Mouse (Mus musculus): Measurements from ENCODE around the gene Tmod4. TPM values are rescaled to one million over a fixed set of nuclear protein-coding genes. Genes with fewer than 3 reads are reported as not detected.

Gene Tmod4
- polyA plus RNA-seq, 1 experiment from 2014 or later, result 1.7 TPM

- WGBS, result 52% methylated on average over 11 of the region's 11 CpGs
- Histone ChIP-seq H3K9me3 (no peaks in the 10 kb centered on the region), H3K4me1 (peaks cover 38% of the 10 kb centered on the region), H3K27me3 (replicated peaks) (peaks cover 3% of the 10 kb centered on the region; the same call in 1 of the 2 replicates), H3K9ac (peak overlapping the region; percentile 64), H3K4me2 (peak overlapping the region; percentile 81), H3K36me3 (replicated peaks) (peaks cover 28% of the 10 kb centered on the region), H3K4me3 (peak overlapping the region; percentile 71), H3K27ac (peak overlapping the region; percentile 32)
- no peak for ATAC-seq (replicated peaks)
These were observed 39.4 kb downstream of the Tmod4 start for GRCm38 (mm10) chr3:95163419-95164255.

GRCm38 (mm10) chr3:95164256-95164550 lies 39.9 kb downstream of the Tmod4 start:
- peaks cover 8% of the 10 kb centered on the region for H3K27me3 ChIP-seq (replicated peaks)
- no peak for ATAC-seq (replicated peaks)
- H3K4me1 ChIP-seq, result peaks cover 38% of the 10 kb centered on the region
- WGBS, result 88% methylated on average over 3 of the region's 5 CpGs
- H3K4me3 ChIP-seq, result no peak overlapping the region
- no peak overlapping the region for H3K9ac ChIP-seq
- H3K36me3 ChIP-seq (replicated peaks), result peaks cover 33% of the 10 kb centered on the region
- peak overlapping the region; percentile 81; the same call in 1 of the 2 replicates for H3K4me2 ChIP-seq
- H3K9me3 ChIP-seq, result no peaks in the 10 kb centered on the region
- no peak overlapping the region for H3K27ac ChIP-seq

- no peak overlapping the region for H3K4me3 ChIP-seq
- no peak overlapping the region for H3K27ac ChIP-seq
- no peak overlapping the region for H3K4me2 ChIP-seq
- no peak overlapping the region for H3K9ac ChIP-seq
- H3K36me3 ChIP-seq (replicated peaks), result peaks cover 40% of the 10 kb centered on the region
- peaks cover 14% of the 10 kb centered on the region for H3K27me3 ChIP-seq (replicated peaks)
- ATAC-seq (replicated peaks), result no peak
- peaks cover 31% of the 10 kb centered on the region for H3K4me1 ChIP-seq
- 86% methylated on average over 5 of the region's 5 CpGs for WGBS
- H3K9me3 ChIP-seq, result no peaks in the 10 kb centered on the region
These were observed 40.6 kb downstream of the Tmod4 start for GRCm38 (mm10) chr3:95164840-95165239.

- no peak overlapping the region for H3K4me3 ChIP-seq
- 94% methylated on average over 10 of the region's 10 CpGs for whole genome bisulfite sequencing
- peaks cover 66% of the 10 kb centered on the region for H3K36me3 ChIP-seq (replicated peaks)
- H3K27me3 ChIP-seq (replicated peaks), result peaks cover 34% of the 10 kb centered on the region
- no peaks in the 10 kb centered on the region for H3K9me3 ChIP-seq
- no peak overlapping the region for H3K4me2 ChIP-seq
- H3K27ac ChIP-seq, result no peak overlapping the region
- no peak for ATAC-seq (replicated peaks)
- H3K9ac ChIP-seq, result no peak overlapping the region
- H3K4me1 ChIP-seq, result peaks cover 10% of the 10 kb centered on the region
These were observed 45.7 kb downstream of the Tmod4 start for GRCm38 (mm10) chr3:95169996-95170395.

- Histone ChIP-seq H3K36me3 (replicated peaks) (peaks cover 57% of the 10 kb centered on the region), H3K9ac (no peak overlapping the region), H3K27me3 (replicated peaks) (peaks cover 34% of the 10 kb centered on the region), H3K9me3 (no peaks in the 10 kb centered on the region), H3K4me3 (no peak overlapping the region), H3K27ac (no peak overlapping the region), H3K4me1 (peaks cover 10% of the 10 kb centered on the region), H3K4me2 (no peak overlapping the region)
- no peak for ATAC-seq (replicated peaks)
- 87% methylated on average over 6 of the region's 6 CpGs for WGBS
These were observed 46.8 kb downstream of the Tmod4 start for GRCm38 (mm10) chr3:95171105-95171504.

- no peak for ATAC-seq (replicated peaks)
- Histone ChIP-seq H3K4me3 (no peak overlapping the region), H3K27me3 (replicated peaks) (peaks cover 34% of the 10 kb centered on the region), H3K9me3 (no peaks in the 10 kb centered on the region), H3K9ac (no peak overlapping the region), H3K27ac (no peak overlapping the region), H3K4me2 (no peak overlapping the region), H3K36me3 (replicated peaks) (peaks cover 47% of the 10 kb centered on the region), H3K4me1 (peaks cover 10% of the 10 kb centered on the region)
- WGBS, result 20% methylated on average over 68 of the region's 84 CpGs
These were observed 48.4 kb downstream of the Tmod4 start for GRCm38 (mm10) chr3:95172526-95173255.

- H3K4me2 ChIP-seq, result peak overlapping the region; percentile 24
- no peak overlapping the region for H3K9ac ChIP-seq
- H3K36me3 ChIP-seq (replicated peaks), result peaks cover 42% of the 10 kb centered on the region
- H3K4me3 ChIP-seq, result peak overlapping the region; percentile 6; the same call in 1 of the 2 replicates
- 8% methylated on average over 58 of the region's 58 CpGs for WGBS
- peak; percentile 46 for ATAC-seq (replicated peaks)
- no peaks in the 10 kb centered on the region for H3K9me3 ChIP-seq
- 0 out of 2 replicates have a peak overlapping the region, but pooled peaks have one; percentile 1 for H3K27ac ChIP-seq
- H3K27me3 ChIP-seq (replicated peaks), result peaks cover 34% of the 10 kb centered on the region
- peaks cover 10% of the 10 kb centered on the region for H3K4me1 ChIP-seq
These were observed 49.1 kb downstream of the Tmod4 start for GRCm38 (mm10) chr3:95173256-95173949.

- H3K4me2 ChIP-seq, result peak overlapping the region; percentile 21; the same call in 1 of the 2 replicates
- peaks cover 35% of the 10 kb centered on the region for H3K36me3 ChIP-seq (replicated peaks)
- 9% methylated on average over 16 of the region's 16 CpGs for WGBS
- H3K27me3 ChIP-seq (replicated peaks), result peaks cover 27% of the 10 kb centered on the region
- H3K4me1 ChIP-seq, result peaks cover 10% of the 10 kb centered on the region
- H3K9me3 ChIP-seq, result no peaks in the 10 kb centered on the region
- H3K27ac ChIP-seq, result no peak overlapping the region
- H3K9ac ChIP-seq, result no peak overlapping the region
- H3K4me3 ChIP-seq, result no peak overlapping the region
- ATAC-seq (replicated peaks), result peak; percentile 37
These were observed 49.8 kb downstream of the Tmod4 start for GRCm38 (mm10) chr3:95174011-95174592.

- Histone ChIP-seq H3K4me3 (no peak overlapping the region), H3K36me3 (replicated peaks) (peaks cover 11% of the 10 kb centered on the region; the same call in 1 of the 2 replicates), H3K27ac (no peak overlapping the region), H3K4me1 (peaks cover 10% of the 10 kb centered on the region), H3K4me2 (no peak overlapping the region), H3K9me3 (no peaks in the 10 kb centered on the region), H3K9ac (no peak overlapping the region), H3K27me3 (replicated peaks) (0 out of 2 replicates have a peak, but pooled peaks cover 4% of the 10 kb centered on the region)
- ATAC-seq (replicated peaks), result no peak
- 63% methylated on average over 3 of the region's 3 CpGs for WGBS
These were observed 52.2 kb downstream of the Tmod4 start for GRCm38 (mm10) chr3:95176500-95176899.

- ATAC-seq (replicated peaks), result no peak
- WGBS, result 80% methylated on average over 6 of the region's 6 CpGs
These were observed 53.3 kb downstream of the Tmod4 start for GRCm38 (mm10) chr3:95177583-95177982.

More at GRCm38 (mm10) chr3:95177583-95177982, 53.3 kb downstream of the Tmod4 start:
- Histone ChIP-seq H3K27me3 (replicated peaks) (no peaks in the 10 kb centered on the region), H3K4me2 (no peak overlapping the region), H3K27ac (no peak overlapping the region), H3K9ac (no peak overlapping the region), H3K9me3 (no peaks in the 10 kb centered on the region), H3K4me3 (no peak overlapping the region), H3K4me1 (peaks cover 10% of the 10 kb centered on the region), H3K36me3 (replicated peaks) (peaks cover 4% of the 10 kb centered on the region; the same call in 1 of the 2 replicates)

Data from midbrain, embryonic 15.5 days (tissue).